Mouse (Mus musculus): ENCODE results near the gene Fkbp9.

GRCm38 (mm10) chr6:56813332-56813731, 18.5 kb upstream of the Fkbp9 start:
- no peak for TF ChIP-seq CTCF (IDR thresholded peaks at IDR 0.05; ENCODE audit: low read depth)
- TF ChIP-seq EP300 (IDR thresholded peaks at IDR 0.05; ENCODE audit: low read depth): no peak

Data from liver, embryonic 14.5 days (tissue).